Mouse (Mus musculus) layer of hippocampus, adult 11-12 months (tissue): ENCODE measurements around the gene Tmsb4x.

Experiments
- DNase-seq: peaks from one replicate; pipeline ENCODE4 v3.0.0; 2022; ENCODE audit warnings: low spot score

Gene Tmsb4x

GRCm38 (mm10) chrX:167179961-167180642 lies 29.0 kb downstream of the Tmsb4x start:
- DNase-seq, result peak; percentile 27

- DNase-seq, result no peak
Measured at GRCm38 (mm10) chrX:167179549-167179948, 29.6 kb downstream of the Tmsb4x start.

- no peak for DNase-seq
Measured at GRCm38 (mm10) chrX:167175319-167175718, 33.8 kb downstream of the Tmsb4x start.

- DNase-seq, result no peak
Measured at GRCm38 (mm10) chrX:167174311-167174710, 34.8 kb downstream of the Tmsb4x start.

GRCm38 (mm10) chrX:167172256-167172655 lies 36.9 kb downstream of the Tmsb4x start:
- no peak for DNase-seq

- DNase-seq, result no peak
Measured at GRCm38 (mm10) chrX:167171281-167171680, 37.8 kb downstream of the Tmsb4x start.

GRCm38 (mm10) chrX:167167282-167167681 lies 41.8 kb downstream of the Tmsb4x start:
- DNase-seq, result no peak

GRCm38 (mm10) chrX:167166051-167166450 lies 43.1 kb downstream of the Tmsb4x start:
- DNase-seq, result no peak

- DNase-seq, result no peak
Measured at GRCm38 (mm10) chrX:167157691-167158090, 51.4 kb downstream of the Tmsb4x start.
